Mouse (Mus musculus): ENCODE results near the gene Aak1. TPM values are rescaled to one million over a fixed set of nuclear protein-coding genes. Genes with fewer than 3 reads are reported as not detected.
"Not testable (repeated sequence)": the region's sequence is repeated elsewhere in the genome, so short reads cannot be mapped to it uniquely, and the experiment has no call there.

Aak1 gene
- total RNA-seq, 2 experiments from 2014 or later, result 351 to 380 TPM

- intact Hi-C loops (cut with DNase I), result no loop called here
- no peak for DNase-seq (ENCODE audit: low spot score in 2 of 2)
These were observed 143.0 kb downstream of the Aak1 start for GRCm38 (mm10) chr6:86992349-86992748.

- DNase-seq (ENCODE audit: low spot score in 2 of 2), result no peak
- intact Hi-C loops (cut with DNase I), result no loop called here
These were observed 144.9 kb downstream of the Aak1 start for GRCm38 (mm10) chr6:86994254-86994653.

GRCm38 (mm10) chr6:86996629-86997307 lies 147.5 kb downstream of the Aak1 start:
- peak; percentile 31 to 82 for DNase-seq (ENCODE audit: low spot score in 2 of 2)
- intact Hi-C loops (cut with DNase I), result no loop called here

GRCm38 (mm10) chr6:86997360-86997759 lies 148.0 kb downstream of the Aak1 start:
- peak in 1 of 2 experiments; percentile 35 for DNase-seq (ENCODE audit: low spot score in 2 of 2)
- intact Hi-C loops (cut with DNase I), result no loop called here

- DNase-seq (ENCODE audit: low spot score in 2 of 2), result no peak
- intact Hi-C loops (cut with DNase I), result loop anchor here (1.0 to 10.0 kb wide), 2 partner anchors 189 to 267 kb away; partner anchors contain the start of gene Gmcl1
These were observed 152.7 kb downstream of the Aak1 start for GRCm38 (mm10) chr6:87001995-87002394.

- DNase-seq (ENCODE audit: low spot score in 2 of 2), result peak; percentile 89
- intact Hi-C loops (cut with DNase I), result loop anchor here (1.0 to 10.0 kb wide), 2 partner anchors 189 to 268 kb away; partner anchors contain the start of gene Gmcl1
These were observed 153.3 kb downstream of the Aak1 start for GRCm38 (mm10) chr6:87002521-87003055.

- no peak for DNase-seq (ENCODE audit: low spot score in 2 of 2)
- intact Hi-C loops (cut with DNase I), result loop anchor here (10.0 kb wide), 1 partner anchor 269 kb away; the partner anchor contains the start of gene Gmcl1
These were observed 154.8 kb downstream of the Aak1 start for GRCm38 (mm10) chr6:87004099-87004498.

GRCm38 (mm10) chr6:87005577-87005976 lies 156.3 kb downstream of the Aak1 start:
- intact Hi-C loops (cut with DNase I), result loop anchor here (10.0 kb wide), 1 partner anchor 271 kb away; the partner anchor contains the start of gene Gmcl1
- DNase-seq (ENCODE audit: low spot score in 2 of 2), result no peak

GRCm38 (mm10) chr6:87008887-87009286 lies 159.6 kb downstream of the Aak1 start, which contains the start of gene Nfu1:
TSS of gene Nfu1 (plus strand) at chr6:87009236.
- DNase-seq (ENCODE audit: low spot score in 2 of 2), result no peak
- intact Hi-C loops (cut with DNase I), result loop anchor here (10.0 kb wide), 1 partner anchor 274 kb away; the partner anchor contains the start of gene Gmcl1

- DNase-seq (ENCODE audit: low spot score in 2 of 2), result peak; percentile 92 to 95
- intact Hi-C loops (cut with DNase I), result loop anchor here (10.0 kb wide), 1 partner anchor 275 kb away; the partner anchor contains the start of gene Gmcl1
These were observed 160.5 kb downstream of the Aak1 start for GRCm38 (mm10) chr6:87009692-87010328.

GRCm38 (mm10) chr6:87016916-87017315 lies 167.6 kb downstream of the Aak1 start:
- intact Hi-C loops (cut with DNase I), result no loop called here
- DNase-seq (ENCODE audit: low spot score in 2 of 2), result peak; percentile 44 to 58

GRCm38 (mm10) chr6:87018874-87019273 lies 169.6 kb downstream of the Aak1 start:
- intact Hi-C loops (cut with DNase I), result no loop called here
- no peak for DNase-seq (ENCODE audit: low spot score in 2 of 2)

GRCm38 (mm10) chr6:87021791-87022190 lies 172.5 kb downstream of the Aak1 start:
- intact Hi-C loops (cut with DNase I), result no loop called here
- DNase-seq (ENCODE audit: low spot score in 2 of 2), result no peak

- DNase-seq (ENCODE audit: low spot score in 2 of 2), result no peak
- intact Hi-C loops (cut with DNase I), result no loop called here
These were observed 177.7 kb downstream of the Aak1 start for GRCm38 (mm10) chr6:87026980-87027379.

GRCm38 (mm10) chr6:87028881-87029280 lies 179.6 kb downstream of the Aak1 start:
- no peak for DNase-seq (ENCODE audit: low spot score in 2 of 2)

GRCm38 (mm10) chr6:87031310-87031709 lies 182.0 kb downstream of the Aak1 start:
- intact Hi-C loops (cut with DNase I); DNase-seq (ENCODE audit: low spot score in 2 of 2): not testable (repeated sequence)

More at GRCm38 (mm10) chr6:87028881-87029280, 179.6 kb downstream of the Aak1 start:
- intact Hi-C loops (cut with DNase I), result no loop called here

GRCm38 (mm10) chr6:87032401-87032800 lies 183.1 kb downstream of the Aak1 start:
- DNase-seq (ENCODE audit: low spot score in 2 of 2), result no peak
- intact Hi-C loops (cut with DNase I), result no loop called here

- no peak for DNase-seq (ENCODE audit: low spot score in 2 of 2)
- intact Hi-C loops (cut with DNase I), result no loop called here
These were observed 185.1 kb downstream of the Aak1 start for GRCm38 (mm10) chr6:87034395-87034794.

- DNase-seq (ENCODE audit: low spot score in 2 of 2), result no peak
These were observed 188.7 kb downstream of the Aak1 start for GRCm38 (mm10) chr6:87037826-87038620.

More at GRCm38 (mm10) chr6:87037826-87038620, 188.7 kb downstream of the Aak1 start:
- intact Hi-C loops (cut with DNase I), result no loop called here
